Mouse (Mus musculus): ENCODE measurements around the gene Arfip1. TPM values are rescaled to one million over a fixed set of nuclear protein-coding genes. Genes with fewer than 3 reads are reported as not detected.
A peak's percentile ranks its signal among the peaks of the same experiment; 100 is the strongest.

Arfip1 gene
- total RNA-seq, 2 experiments from 2014 or later, result 14.7 to 15.5 TPM

- no peak for DNase-seq
These were observed 93.7 kb downstream of the Arfip1 start for GRCm38 (mm10) chr3:84488716-84489115.

DNA sequence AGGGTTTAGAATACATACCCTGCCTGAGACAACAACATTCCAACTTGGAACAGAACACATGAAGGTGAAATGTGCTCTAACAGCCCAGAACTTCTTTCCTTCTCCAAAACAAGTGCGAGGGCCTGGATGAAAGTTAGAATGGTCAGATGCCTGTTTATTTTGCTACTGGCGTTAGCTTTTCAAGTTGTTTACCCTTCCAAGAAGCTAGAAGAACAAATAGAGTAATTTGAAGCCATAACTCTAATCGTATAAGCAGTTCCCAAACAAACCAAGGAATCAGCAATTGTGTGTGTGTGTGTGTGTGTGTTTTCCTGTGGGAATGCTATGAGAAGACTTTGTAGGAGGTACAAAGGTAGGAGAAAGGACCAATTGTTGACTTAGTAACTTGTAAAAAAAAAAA, 97.5 kb downstream of the Arfip1 start:
- DNase-seq, result no peak

DNA sequence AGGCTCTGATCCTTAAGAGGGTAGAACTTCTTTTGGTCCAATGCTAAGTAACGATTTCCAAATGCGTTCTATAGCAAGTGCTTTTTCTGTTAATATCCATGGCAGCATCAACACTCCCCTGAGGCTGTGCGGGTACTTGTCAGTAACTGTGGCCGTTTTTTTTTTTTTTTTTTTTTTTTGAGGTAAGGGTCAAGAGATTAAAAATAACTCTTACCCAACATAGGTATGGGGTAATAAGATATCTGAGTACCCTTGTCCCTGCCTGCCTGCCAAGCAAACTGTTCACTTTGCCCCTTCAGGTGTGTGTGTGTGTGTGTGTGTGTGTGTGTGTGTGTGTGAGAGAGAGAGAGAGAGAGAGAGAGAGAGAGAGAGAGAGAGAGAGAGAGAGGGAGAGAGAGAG, 98.1 kb downstream of the Arfip1 start:
- no peak for DNase-seq

GRCm38 (mm10) chr3:84482121-84482520, 100.3 kb downstream of the Arfip1 start:
- DNase-seq, result no peak

DNA sequence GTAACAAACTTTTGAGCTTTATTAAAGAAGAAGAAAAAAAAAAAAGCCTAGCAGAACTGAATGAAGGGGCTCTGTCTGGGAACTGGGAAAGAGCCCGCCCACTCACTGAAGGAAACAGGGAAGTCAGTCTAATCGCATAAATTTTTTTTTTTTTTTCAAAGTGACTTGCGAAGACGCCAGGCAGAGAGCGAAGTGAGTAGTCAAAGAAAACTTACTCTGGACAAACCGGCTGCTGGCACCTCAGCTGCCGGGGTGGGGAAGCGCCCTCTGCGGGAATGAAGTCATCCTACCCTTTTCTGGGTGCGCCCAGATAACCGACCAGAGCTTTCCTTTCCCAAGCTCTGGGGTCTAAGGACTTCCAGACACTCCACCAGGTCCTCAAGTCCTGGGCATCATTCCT, 101.3 kb downstream of the Arfip1 start:
- peak; percentile 33 to 46 for DNase-seq

GRCm38 (mm10) chr3:84480006-84480897, 102.2 kb downstream of the Arfip1 start, which contains the start of gene Fhdc1:
Gene Fhdc1 (minus strand): TSS chr3:84480429.
- DNase-seq, result peak; percentile 26 to 53

GRCm38 (mm10) chr3:84479293-84480005, 103.0 kb downstream of the Arfip1 start:
- DNase-seq, result peak; percentile 51 to 56

- DNase-seq, result no peak
These were observed 103.5 kb downstream of the Arfip1 start for GRCm38 (mm10) chr3:84478896-84479292.

GRCm38 (mm10) chr3:84478195-84478594, 104.2 kb downstream of the Arfip1 start:
- no peak for DNase-seq

GRCm38 (mm10) chr3:84477498-84477897, 104.9 kb downstream of the Arfip1 start:
- DNase-seq, result no peak

DNA sequence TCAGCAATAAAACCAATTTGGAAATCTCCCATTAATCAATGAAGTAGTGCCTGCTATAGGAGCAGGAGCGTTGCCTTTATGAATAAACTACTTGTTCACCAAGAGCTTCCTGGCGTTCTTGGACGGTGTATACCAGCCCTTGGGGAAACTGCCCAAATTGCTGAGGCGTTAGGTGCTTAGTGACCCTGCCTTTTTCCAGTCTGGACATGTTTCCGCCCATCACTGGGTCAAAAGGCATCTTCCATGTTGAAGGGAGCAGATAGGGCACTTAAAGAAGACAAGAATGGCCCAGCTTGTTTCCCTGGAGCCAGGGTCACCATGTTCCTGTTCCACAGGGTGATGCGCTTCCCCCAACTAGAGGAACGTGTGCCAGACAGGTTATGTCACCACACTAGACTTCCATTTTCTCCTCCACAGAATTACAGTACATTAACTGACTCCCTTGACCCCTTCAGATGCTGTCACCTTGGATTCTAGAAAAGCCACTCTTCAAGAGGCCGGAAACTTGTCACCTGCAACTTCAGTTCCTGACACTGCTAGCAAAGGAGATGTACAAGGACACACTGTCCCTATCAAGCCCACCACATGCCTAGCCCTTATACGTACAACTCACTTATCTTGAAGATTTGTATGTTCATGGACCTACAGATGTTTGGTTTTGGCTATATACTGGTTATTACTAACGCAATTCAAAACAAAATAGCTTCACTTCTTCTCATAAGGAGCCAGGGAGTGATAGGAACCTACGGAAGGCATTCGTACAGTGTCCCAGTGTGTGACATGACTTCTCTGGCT, 107.2 kb downstream of the Arfip1 start:
- no peak for DNase-seq

- DNase-seq, result no peak
These were observed 108.0 kb downstream of the Arfip1 start for GRCm38 (mm10) chr3:84474398-84474797.

DNA sequence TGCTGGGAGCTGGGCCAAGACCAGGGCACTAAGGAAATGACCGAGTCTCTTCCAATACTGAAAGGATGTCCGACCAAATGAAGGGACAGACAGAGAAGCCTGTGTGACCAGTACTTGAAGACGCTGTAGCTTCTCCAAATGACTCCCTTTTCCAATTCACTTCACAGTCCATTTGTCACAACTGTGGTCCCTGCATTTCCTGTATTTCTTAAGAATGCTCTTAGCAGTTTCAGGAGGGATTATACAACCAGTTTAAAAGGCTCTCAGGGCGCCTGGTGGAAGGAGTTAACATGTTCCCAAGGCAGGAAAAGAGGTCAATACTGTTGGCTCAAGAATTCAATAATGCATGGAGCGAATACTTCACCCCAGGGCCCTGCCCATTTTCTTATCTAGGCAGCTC, 109.5 kb downstream of the Arfip1 start:
- no peak for DNase-seq

DNA sequence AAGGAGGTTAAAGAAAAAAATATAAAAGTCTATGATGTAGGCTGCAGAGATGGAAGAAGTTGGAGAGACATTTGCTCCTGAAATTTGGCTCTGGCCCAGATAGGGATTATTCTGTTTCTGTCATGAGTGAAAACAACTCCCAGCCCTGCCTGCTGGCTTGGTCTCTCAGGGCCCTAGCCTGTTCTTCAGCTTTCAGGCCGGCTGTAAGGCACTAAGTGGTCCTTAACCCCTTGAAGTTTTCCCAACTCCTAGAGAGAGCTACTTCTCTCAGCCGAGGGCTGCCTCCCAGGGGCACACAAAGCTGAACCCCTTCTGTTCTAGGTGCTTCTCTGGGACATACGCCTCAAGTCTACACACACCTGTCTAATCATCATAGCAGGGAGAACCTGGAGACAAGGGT, 109.9 kb downstream of the Arfip1 start:
- DNase-seq, result no peak

DNA sequence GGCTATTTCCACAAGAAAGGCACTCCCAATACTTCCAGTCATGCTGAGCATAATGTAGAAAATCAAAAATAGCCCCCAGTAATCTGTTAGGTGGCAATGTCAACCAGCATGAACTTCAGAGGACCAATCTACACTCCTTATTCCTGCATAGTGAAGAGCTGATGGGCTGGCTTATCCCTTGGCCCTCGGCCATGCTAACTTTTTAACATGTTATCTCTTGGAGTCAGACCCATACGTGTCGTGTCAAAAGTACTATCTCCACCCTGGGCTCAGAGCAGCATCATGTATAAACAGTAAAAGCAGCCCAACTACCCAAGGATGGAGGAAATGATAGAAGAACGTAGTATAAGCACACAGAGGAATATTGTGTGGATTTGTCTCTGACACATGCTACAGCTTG, 111.3 kb downstream of the Arfip1 start:
- no peak for DNase-seq

- no peak for DNase-seq
These were observed 114.3 kb downstream of the Arfip1 start for GRCm38 (mm10) chr3:84468111-84468453.

- peak in 1 of 2 experiments; percentile 21 for DNase-seq
These were observed 114.9 kb downstream of the Arfip1 start for GRCm38 (mm10) chr3:84467419-84468110.

GRCm38 (mm10) chr3:84465822-84466500, 116.5 kb downstream of the Arfip1 start:
- DNase-seq, result no peak

DNA sequence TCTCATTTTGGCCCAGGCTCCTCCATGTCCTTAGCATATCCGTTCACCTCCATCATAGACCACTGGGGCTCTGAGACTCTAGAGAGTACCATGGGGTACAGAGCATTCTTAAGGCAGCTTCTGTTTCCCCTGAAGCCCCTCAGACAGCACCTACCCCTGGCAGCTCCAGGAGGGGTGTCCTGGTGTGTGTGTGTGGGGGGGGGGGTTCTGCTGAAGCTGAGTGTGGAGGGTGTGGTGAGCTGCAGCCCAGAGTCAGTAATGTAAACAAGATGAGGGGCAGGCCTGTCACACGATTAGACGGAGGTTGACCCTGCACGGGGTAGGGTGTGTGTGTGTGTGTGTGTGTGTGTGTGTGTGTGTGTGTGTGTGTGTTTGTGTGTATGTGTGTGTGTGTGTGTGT, 120.7 kb downstream of the Arfip1 start:
- no peak for DNase-seq

DNA sequence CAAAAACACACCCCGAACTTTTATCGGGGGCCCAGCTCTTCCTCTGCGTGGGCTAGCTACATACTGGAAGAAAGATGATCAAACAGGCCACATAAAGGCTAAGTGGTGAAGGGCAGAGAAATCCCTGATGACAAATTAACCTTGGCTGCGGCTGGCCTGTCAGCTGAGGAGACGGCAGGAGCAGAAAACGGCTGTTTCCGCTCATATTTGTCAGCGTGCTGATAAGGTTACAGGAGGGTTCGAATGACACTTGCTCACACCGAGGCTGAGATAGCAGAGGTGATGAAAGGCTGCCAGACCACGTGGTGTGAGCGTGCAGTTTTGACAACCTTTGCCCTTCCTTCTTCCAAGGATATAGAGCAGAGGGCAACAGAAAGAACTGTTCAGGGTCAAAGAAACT, 121.5 kb downstream of the Arfip1 start:
- DNase-seq, result peak; percentile 38 to 43

DNA sequence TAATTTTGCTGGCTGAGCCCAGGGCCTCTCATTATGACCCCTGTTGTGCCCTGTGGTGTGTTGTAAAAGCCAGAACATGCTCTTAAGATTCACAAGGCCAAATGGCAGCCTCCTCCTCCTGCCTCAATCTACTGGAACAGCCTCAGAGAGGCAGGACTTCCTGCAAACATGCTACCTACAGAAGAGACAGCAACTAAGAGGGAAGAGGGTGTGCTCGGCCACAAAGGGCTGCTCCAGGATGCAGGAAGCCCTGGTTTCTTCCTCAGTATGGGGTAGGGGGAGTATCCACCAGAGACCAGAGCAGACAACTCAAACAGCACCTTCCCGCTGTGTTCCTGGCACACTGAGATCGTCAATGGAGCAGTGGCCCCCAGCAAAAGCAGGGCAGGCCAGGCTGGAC, 121.9 kb downstream of the Arfip1 start:
- no peak for DNase-seq

Data from heart, adult 18-20 months (tissue).